Mouse (Mus musculus) cerebellum, adult 11-12 months (tissue): ENCODE measurements around the gene Timm10.

Source experiments
- DNase-seq: peaks from one replicate; pipeline ENCODE4 v3.0.0; 2022

The Timm10 gene

DNA sequence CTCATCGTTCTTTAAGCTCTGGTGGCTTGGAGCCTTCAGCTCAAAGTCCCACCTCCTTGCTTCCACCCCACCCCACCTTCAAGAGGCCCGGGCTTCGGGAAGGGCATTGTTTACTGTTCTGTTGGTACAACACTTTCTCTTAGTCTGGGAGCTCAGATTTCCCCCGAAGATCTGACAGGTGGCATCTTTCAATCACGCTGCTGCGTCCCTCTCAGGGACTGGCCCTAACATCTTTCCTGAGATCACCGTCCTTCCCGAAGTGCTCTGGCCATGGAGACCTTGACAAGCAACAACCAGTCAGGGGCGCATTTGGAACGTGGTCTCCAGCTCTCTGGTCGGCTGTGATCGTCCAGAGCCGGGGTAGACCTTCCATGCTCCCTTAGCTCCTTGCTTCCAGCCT, 4.2 kb upstream of the Timm10 start, which contains the start of gene Smtnl1:
Gene Smtnl1, minus strand, starts transcription at position 101 of the 400 bp plus-strand sequence.
- DNase-seq, result no peak

DNA sequence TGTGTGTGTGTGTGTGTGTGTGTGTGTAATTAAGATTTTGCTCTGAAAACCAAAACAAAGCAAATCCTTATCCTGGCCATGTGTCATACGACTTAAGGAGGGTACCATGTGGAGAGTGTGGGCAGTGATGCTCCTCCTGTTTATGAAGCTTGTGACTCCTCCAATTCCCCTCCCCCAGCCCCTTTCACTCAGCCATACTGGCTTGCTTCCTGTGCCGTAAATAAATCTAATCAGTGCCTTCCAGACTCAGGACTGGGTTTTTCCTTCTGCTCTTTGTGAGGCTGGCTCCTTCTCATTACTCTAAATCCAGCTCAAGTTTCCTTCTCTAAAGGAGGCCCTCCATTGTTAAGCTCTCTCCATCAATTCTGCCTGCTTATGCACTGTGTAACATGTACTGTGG, 3.6 kb upstream of the Timm10 start:
- no peak for DNase-seq

DNA sequence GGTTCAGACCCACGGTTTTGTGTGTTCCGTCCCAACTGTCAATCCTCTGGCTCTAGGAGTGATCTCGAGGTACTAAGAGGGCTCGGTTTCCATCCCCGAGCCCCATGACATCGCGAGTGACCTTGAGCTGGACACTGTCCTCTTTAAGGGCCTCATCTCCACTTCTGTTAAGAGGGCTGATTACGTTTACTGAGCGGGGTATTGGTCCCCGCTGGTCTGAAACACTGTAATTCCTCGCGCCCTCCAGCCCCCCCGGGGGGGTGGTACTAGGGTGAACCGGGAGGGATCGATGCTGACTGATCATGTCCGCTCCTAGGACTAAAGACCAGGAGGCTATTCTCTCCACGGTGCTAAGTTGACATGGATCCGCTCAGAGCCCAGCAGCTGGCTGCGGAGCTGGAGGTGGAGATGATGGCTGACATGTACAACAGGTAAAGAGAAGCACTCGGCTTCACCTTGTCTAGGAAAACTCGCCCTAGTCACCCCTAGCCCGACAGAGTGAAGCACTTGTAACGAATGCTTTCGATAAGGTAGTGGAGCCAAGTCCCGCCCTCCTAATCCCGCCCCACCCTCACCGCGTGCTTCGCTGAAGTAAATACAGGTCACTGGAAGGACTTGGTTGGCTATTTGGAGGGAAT, 605 bp downstream of the Timm10 start:
- DNase-seq, result peak; percentile 32

DNA sequence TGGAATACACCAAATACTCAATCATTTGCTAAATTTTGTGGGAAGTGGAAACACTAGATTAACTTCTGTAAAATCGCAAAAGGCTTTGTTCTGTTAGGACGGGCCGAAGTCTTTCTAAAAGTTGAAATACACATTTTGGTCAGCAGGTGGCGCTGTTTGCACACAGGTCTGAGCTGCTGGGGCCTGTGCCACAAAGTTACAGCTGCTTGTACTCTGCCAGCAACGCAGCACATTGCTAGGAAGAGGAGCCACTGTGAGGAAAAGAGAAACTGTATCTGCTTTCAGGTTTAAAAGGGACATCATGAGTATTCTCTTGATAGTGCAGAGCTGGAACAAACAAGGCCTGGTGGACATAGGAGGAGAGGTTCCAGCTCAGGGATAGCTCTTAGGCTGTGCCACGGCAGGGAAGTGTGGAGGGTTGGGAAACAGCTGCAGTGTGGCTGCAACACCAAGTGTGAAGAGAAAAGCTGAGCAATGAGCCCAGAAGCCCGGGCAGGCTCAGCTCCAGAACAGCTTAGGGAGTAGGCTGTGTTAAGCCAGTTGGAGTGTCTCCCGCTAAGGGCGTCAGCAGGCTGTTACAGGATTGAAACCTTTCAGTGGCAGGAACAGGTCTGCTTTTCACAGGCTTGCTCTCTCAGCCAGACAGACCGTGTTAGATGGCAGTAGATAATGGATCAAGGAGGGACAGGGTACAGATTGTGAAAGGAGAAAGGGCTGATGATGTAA, 5.0 kb downstream of the Timm10 start:
- DNase-seq, result peak; percentile 58

DNA sequence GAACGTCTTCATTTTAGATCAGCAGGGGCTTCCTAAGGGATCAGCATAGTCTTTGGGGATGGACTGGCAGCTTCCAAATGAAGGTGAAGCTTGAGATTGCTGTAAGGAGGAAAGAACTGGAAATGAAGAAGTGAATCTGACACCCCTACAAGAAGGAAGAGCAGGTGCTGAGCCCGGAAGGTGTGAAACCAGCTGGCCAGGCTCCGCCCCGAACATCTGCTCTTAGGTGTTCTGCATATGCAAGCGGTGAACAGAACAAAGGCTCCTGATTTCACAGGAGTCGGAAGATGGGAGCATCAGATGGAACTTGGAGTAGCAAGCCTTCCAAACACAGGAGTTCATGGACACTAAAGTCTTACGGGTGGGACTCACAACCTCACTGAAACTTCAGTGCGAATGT, 10.3 kb downstream of the Timm10 start:
- DNase-seq, result no peak

DNA sequence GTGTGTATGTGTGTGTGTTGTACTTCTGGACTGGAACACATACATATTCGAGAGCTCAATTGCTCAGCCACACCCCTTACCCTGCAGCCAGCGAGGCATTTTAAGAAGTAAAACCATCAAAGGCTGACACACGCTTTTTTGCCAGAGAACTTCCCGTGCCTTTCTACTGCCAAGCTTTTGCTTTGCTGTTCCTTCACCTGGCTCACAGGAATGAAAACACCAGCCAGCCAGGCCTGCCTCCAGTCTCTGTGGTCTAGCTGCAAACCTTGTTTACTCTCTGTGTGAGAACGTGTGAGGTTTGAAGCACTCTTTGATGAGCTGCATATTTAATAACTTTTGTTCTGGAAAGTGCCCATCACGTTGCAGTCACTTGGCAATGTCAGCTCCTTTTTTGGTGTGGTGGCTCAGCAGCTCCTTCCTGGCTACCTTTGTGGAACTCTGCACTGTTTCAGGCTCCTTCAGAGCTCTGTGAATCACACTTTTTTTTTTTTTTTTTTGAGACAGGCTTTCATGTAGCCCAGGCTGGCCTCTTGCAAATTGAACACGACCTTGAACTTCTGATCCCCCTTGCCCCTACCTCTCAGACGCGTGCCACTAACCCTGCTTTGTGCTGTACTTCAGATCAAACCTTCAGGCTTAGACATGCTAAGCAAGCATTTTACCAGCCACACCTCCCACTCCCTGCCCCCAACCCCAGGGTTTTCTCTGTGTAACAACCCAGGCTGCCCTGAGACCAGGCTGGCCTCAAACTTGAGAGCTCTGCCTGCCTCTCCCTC, 11.2 kb downstream of the Timm10 start:
- no peak for DNase-seq

DNA sequence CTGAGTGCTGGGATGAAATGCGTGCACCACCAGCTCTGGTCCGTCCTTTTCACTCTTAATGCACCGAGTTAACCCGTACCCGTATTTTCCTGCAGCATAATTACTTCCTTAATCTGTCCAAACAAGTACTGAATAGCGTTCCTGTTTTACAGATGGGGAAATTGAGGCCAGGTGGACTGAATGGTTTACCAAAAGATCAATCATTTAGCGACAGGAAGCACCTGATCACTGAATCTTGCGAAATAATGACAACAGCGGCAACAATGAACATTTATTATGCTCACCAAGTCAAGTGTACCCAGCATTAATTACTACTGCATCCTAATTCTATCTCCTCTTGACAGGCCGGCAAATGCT, 11.8 kb downstream of the Timm10 start, which contains the start of gene Slc43a1:
Gene Slc43a1, plus strand, starts transcription at position 258 of the 357 bp plus-strand sequence.
- no peak for DNase-seq

DNA sequence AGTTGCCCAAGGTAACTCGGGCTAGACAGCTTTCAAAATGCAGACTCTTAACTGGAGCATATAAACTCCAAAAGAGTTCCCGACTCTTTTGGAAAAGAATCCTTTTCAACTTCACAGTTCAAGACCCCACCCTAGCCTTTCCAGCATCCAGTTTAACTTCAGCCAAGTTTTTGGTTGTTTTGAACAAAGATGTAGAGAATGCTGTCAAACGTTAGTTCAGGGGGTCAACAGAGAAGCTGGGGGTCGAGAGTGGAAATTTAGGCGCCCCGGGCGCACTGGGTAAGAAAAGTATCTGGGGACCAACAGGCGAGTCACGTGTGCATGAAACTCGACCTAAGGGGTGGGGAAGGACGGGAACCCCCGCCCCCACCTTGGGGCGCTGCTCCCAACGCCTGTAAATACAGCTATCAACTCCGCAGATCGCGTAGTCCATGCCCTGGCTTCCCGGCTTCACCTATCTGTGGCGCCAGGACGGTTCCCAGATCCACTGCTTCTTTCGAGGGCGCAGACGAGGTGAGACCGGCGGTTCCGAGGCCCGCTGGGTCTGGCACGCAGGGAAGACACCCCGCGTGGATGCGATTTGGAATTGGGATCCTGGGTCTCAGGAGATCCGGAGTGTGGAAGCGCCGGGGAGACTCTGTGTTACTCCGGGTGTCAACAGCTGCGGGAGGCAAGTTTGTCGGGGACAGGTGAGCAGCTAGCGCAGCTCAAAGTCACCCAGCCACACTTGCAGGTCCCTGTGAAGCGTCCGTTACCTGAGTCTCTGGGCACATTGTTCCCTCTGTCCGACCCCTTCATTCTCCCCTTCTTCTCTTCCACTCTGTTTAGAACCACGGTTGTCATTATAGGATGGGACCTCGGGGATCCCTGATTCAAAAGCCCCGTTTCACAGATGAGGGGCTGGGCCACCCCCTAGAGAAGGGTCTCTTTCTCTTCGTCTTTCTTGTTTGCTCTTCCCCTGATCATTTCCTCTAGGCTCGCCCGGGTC, 12.5 kb downstream of the Timm10 start:
- DNase-seq, result no peak

DNA sequence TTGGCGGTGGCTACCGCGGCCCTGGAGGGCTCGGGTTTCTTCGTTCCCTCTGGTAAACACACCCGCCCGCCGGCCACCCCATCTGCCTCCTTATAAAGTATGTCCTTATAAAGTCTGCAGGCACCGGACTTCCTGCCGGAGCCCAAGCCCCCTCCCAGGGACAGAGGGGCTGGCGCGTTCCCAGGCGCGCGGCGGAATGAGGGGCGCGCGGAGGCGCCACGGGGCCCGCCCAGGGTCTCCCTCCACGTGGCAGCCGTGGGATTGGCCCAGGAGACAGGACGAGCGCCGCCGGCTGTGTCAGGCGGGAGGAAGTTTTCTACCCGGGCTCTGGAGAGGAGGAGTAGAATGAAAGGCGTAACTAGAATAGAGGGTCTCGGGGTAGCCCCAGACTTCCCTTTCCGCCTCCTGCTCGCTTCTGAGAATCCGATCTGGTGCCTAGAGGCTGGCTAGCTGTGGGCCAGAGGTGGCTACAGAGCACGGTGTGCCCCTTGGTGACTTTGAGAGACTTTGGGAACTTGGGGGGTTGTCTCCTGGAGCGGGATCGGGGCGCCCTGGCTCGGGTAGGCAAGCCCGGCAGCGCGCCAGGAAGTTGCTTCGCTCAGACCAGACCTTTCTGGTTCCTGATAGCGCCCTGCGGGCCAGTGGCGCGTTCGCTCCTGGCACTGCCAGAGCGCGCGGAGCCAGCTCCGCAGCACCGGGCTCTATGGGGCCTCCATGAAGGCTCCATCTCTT, 13.4 kb downstream of the Timm10 start:
- no peak for DNase-seq

DNA sequence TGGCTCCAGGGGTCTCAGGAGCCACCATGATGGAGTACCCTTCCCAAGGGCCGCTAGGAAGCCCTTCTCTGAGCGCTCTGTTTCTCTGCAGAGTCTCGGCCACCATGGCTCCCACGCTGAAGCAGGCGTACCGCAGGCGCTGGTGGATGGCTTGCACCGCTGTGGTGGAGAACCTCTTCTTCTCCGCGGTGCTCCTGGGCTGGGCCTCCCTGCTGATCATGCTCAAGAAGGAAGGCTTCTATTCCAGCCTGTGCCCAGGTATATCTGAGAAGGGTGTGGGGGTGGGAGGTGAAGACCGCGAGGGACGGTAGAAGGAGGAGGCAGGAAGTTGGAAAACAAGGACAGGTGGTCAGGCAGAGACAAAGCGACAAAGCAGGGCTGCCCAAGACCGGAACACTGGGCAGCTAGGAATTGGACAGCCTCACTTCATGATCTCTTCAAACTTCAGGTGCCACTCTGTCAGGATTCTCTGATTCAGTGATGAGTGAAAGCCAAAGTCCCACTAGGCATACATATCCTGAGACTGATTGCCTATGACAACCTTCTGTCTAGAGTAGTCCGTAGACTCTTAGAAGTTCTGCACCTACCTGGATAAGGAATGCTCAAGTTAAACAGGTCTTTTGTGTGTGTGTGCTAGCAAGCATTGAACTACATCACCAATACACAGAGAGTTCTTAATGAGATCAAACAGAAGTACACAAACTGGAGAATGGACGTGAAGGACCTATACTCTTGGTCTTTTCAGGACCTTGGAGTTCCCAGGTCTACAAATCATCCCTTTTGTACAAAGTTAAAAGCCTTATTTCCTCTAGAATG, 14.2 kb downstream of the Timm10 start:
- DNase-seq, result no peak

DNA sequence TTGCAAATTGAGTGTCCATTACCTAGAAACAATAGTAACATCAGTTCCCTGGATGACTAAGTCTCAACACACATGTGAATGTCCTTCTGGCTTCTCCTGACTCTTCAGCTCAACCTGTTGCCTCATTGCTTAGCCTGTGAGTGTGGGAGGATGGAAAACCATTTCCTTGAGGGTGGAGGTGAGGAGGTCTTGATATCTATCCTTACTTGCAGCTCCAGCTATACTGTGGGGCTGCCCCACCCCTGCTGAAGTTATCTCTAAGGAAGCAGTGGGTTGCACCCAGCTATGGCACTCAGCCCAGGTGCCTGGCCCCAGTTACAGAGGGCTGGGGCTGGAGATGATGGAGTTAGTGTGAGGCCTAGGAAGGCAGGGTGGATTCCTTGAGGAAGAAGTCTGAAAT, 15.1 kb downstream of the Timm10 start:
- no peak for DNase-seq

DNA sequence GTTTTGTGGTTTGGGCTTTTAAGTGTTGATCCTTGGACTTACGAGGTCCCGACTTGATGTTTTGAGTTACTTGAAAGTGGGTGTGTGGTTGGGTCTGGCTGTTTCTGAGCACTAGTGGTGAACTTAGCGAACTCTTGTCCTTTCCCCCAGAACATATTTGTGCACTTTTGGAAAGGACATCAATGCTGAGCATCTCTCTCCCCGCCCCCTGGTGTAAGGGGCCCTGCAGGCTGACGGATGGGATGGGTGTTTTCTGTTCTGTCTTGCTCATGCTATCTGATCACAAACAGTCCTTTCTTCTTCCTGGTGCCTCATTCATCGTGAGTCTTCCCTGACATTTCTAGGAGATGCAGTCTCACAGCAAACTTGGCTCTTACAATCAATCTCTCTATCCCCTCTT, 16.9 kb downstream of the Timm10 start:
- DNase-seq, result no peak

DNA sequence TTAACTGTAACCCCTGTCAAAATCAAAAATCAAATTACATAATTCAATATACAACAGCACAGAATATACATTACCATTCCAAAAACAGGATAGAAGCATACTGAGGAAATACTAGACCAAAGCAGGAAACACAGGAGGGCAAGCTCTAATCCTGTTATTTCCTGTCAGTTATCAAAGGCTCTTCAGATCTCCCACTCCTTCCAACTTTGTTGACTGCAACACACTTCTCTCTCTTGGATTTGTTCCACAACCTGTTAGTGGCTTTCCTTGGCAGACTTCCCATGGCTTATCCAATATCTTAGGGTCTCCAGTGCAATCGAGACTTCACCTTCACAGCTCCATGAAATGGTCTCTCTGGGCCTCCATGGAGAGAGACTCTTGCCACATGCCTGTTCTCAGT, 18.4 kb downstream of the Timm10 start:
- no peak for DNase-seq

DNA sequence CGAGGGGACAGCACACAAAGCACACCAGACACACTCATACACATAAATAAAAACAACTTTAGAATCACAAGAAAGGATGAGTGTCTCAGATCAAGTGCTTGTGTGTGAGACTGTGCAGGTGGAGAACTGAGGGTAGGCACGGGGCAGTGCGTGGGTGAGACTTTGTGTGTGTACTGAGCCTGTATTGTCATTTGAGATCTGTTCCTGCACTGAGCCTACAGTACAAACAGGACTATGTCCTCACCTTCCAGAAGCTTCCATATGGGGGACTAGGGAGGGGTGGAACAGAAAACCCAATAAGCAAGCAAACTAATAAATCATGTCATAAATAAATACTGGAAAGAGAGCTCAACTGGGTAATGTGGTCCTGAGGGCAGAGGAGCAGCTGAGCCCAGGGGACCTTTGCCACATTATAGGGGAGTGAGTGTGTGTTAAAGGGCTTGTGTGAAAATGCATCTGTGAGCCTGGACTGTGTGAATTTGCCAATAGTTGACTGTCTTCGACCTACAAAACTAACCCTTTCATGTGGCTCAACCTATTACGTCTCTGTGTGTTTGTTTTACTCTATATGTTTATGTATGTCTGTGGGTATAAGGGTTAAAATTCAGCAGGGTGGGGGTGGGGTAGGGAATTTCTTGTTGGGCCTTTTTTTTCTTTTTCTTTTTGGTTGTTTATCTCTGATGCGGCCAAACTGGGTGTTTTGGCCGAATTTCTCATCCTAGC, 23.8 kb downstream of the Timm10 start:
- DNase-seq, result no peak

DNA sequence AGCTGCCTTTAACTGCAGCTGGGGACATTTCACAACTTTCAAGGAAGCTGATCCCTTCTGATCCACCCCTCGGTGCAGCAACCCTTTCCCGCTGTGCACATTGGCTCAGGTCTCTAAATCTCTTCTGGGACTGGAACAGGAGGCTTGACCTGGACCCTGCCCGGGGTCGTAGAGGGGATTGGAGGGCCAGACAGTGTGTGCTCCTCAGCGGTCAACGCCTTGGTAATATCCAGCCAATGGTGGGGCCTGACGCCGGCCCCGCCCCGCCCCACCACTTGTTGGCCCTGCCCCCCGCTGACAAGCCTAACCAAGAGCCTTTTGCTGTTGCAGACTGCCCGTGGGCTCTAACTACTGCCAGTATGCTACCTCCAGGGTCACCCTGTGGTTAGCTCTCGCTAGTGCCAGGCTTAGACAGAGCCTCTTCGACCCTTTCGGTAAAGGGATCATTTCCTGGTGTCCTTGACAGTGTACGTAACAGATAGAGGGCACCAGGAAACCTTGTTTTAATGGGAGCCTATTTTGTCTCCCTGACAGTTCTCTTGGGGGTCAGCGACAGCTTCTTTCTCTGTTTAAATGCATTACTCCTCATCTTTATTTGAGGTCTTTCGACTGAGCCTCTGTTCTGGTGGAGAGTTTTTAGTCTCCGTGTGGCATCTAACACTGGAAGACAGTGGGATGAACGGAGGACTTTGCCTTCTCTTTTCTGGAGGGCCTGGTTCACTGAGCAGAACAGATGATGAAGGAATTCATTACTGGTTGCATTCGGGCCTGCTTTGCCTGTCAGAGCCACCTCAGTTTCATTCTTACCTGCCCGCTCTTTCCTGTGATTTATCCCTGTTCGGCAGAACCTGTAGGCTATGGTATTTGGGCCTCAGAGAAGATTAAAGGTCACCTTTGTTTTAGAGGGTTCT, 24.6 kb downstream of the Timm10 start:
- DNase-seq, result no peak

DNA sequence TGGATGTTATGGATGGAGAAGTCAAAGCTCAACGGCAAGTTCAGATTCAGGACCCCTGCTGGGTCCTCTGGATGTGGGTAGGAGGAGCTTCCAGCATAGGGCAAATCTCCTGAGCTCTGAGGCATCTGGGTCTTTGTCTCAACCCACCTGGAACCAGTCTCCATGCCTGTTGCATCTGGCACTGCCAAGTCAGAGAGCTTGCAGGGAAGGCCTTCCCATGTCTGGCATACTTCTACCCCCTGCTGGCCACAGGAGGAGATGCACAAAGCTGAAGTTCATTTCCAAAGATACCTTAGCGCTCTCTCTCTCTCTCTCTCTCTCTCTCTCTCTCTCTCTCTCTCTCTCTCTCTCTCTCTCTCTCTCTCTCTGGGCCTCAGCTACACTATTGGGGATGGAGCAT, 28.9 kb downstream of the Timm10 start:
- no peak for DNase-seq

DNA sequence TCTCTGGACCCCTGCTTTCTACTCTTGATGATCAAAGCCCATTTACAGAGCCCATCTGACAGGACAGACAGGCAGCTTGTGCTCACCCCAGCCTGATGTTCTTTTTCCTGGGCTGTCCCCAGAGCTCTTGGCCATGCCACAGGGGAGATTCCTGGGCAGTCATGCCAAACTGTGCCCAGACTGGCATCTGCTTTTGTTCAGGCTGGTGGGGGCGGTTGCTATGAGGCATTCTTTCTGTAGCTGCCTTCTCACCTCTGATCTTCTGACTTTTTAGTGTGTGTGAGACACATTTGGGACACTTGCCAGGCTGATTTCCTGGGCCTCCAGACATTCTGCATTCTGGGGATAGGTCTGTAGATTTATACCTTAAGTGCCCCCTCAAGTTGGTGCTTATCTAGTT, 31.8 kb downstream of the Timm10 start:
- DNase-seq, result no peak

DNA sequence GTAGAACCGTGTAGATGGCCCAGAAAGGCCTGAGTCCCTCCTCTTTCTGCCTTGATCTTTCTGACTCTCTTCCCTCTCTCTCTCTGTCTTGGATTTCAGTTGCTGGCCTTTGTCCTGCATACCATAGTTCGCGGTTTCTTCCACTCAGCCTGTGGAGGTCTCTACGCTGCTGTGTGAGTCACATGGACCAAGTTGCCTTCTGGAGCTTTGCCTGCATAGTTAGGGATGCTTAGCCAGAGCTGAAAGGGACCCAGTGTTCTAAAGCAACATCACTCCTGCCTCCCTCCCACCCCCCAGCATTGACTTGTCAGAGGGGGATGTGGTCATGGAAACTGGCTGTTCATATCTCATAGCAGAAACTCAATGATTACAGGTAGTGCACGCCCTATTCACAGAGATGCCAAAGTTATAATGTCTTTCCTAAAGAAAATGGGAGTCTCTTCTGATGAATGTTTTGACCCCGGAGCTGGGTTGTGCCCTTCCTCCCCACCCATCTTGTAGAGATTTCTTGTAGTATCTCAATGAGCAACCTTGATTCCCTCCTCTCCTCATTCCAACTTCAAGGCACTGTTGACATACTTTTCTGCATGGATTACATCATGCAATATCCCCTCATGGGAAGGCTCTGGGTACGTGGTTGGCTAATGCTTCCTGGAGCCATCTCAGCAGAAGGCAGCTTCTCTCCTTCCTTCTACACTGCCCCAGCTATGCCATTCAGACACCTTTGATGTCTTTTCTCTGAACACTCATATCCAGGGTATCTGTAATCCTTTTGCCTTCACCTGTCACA, 33.4 kb downstream of the Timm10 start:
- DNase-seq, result no peak
